Mouse (Mus musculus) heart, postnatal 25 days (tissue): ENCODE results near the gene Rheb. TPM values are rescaled to one million over a fixed set of nuclear protein-coding genes. Genes with fewer than 3 reads are reported as not detected.
"Not testable (repeated sequence)": the region's sequence is repeated elsewhere in the genome, so short reads cannot be mapped to it uniquely, and the experiment has no call there.

Experiments
- DNase-seq: peaks from one replicate; pipeline ENCODE4 v3.0.0; 2022; ENCODE audit warnings: low spot score
- intact Hi-C: fragments of 180-260 bp; cut with DNase I; formaldehyde crosslinking; loops from one replicate; pipeline ENCODE4 v1.15.1; 2025
- total RNA-seq, 2 experiments: library from RNA; stranded (reverse); gene quantifications; 2 replicates each; pipeline ENCODE4 v1.2.3; 2021

The Rheb gene
- total RNA-seq, 2 experiments from 2014 or later: 75.5 to 82.9 TPM

DNA sequence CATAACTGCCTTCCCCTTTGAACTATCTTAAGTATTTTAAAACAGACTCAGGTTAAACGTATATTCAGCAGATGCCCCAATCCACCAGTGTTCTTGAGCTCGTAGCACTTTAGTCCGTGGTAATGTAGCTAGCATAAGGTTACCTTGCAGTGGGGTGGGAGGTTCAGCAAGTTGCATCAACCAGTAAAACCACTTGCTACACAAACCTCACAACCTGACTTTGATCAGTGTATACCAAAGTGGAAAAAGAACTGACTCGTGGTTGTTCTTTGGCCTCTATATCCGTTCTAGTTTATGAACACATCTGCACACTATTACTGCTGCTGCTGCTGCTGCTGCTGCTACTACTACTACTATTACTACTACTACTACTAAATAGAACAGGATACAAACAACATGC, 1.4 kb upstream of the Rheb start:
- intact Hi-C loops: loop anchor here (5.0 to 10.0 kb wide), 2 partner anchors 157 to 651 kb away; partner anchors contain the start of genes Kmt2c and Nub1
- DNase-seq: no peak

DNA sequence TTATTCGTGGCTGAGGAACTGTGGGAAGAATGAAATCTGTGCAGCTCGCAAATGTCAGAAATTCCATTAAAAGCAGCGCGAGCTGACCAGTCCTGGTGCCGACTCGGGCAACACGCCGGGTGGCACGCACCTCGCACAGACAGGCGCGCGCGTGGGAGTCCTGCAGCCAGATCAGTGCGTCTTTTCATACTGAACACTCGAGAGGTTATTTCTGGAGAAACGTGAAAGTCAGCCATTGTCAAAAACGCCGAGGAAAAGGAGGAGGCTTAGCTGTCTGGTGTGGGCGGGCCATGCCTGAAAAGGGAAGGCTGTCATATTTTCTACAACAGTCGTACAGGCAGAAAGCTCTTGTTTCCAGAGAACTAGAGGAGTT, 665 bp upstream of the Rheb start:
- no peak for DNase-seq
- intact Hi-C loops: loop anchor here (5.0 to 10.0 kb wide), 2 partner anchors 156 to 652 kb away; partner anchors contain the start of genes Kmt2c and Nub1

DNA sequence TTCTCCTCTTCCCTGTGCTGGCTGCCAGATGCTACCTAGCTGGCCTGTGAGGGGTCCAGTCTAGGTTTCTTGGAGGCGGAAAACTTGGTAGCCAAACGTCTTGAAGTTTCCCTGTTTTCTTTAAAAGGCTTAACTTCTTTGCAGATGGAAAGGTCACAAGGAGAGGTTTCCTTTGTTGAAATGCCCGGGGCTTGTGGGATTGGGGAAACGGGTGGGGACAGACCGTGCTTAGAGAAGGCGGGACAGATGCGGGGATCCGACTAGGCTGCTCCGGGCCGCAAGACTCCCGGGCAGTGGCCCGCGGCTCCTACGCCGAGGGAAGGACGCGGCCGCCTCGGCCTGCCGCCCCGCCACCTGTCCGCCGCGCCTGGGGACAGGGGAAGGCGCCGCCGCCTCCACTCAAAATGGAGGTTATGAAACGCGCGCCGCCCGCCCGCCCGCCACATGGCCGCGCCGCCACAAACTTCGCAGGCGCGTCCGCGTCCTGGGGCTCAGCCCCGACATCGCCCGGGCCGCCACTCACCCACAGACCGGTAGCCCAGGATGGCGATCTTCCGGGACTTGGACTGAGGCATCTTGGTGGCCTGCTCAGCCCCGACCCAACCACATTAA, 656 bp downstream of the Rheb start:
- intact Hi-C loops: loop anchor here (5.0 to 10.0 kb wide), 2 partner anchors 154 to 653 kb away; partner anchors contain the start of genes Kmt2c and Nub1
- DNase-seq: no peak

DNA sequence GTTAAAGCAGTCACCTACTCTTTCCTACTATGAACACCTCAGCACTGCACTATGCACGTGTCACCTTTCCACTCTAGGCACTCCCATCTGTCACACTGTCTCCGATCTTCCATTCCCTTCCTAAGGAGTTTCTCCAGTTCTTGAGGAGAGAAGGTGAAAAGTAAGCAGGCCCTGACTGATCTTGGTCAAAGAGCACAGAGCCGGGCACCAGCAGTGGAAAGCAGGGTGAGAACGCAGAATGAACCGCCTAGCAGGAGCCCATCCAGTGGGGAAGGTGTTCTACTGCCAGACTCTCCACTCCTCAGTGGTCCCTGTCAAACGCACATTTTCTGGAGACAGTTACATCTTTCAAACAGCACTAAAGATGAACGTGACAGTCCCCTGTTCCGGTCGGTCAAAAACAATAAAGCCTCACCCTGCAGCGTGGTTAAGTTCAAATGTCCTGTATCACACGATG, 1.4 kb downstream of the Rheb start:
- intact Hi-C loops: loop anchor here (5.0 to 10.0 kb wide), 2 partner anchors 154 to 654 kb away; partner anchors contain the start of genes Kmt2c and Nub1
- no peak for DNase-seq

- intact Hi-C loops: no loop called here
- DNase-seq: no peak
Observed at GRCm38 (mm10) chr5:24834491-24834890, 7.9 kb downstream of the Rheb start.

- DNase-seq: no peak
- intact Hi-C loops: no loop called here
Observed at GRCm38 (mm10) chr5:24831912-24832311, 10.5 kb downstream of the Rheb start.

GRCm38 (mm10) chr5:24828446-24828845, 14.0 kb downstream of the Rheb start:
- no peak for DNase-seq
- intact Hi-C loops: no loop called here

DNA sequence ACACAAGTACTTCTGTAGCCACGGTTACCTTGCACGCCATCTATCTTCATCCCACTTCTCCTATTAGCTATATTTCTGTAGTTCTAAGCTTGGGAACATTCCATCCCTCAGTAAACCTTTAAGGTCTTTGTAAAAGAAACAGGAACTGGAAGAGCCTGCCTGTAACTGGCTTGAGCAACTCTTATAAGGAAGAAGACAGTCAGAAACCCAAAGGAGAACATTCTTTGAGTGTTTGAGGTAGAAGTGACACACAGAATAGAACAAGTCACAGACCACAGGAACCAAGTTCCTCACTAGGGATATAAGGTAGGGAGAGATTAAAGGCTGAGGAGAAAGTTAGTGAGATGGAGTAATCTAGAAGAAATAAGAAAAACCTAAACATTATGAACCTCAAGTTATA, 15.3 kb downstream of the Rheb start:
- DNase-seq: no peak
- intact Hi-C loops: no loop called here

DNA sequence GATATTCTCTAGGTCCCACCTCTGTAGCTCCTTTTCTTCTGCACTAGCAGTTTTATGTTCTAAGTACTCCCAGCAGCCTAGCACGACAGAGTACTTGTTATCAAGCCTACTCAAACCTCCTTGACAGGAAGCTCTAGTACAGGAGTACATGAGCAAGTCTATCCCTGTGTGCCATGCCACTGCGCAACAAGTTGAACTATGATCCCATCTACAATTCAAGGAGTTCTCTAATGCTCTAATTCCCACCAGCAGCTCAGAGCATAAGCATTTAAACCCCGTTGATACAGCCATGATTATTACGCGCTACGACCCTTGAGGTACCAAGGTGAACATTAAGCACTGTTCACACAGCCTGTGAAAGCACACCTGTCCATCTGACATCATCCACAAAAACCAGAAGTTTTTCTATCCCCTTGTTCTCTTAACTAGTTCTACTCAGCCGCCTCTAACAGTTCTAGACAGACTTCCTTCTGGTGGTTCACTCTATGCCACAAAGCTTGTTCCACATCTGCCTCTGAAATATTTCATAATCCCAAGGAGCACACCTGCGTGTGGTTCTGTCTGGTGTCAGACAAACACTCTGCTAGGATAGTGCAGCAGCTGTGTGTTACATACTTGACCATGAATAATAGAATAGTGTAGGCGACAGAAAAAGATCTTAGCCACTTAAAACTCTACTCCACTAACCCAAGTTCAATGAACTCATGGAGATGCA, 16.2 kb downstream of the Rheb start:
- intact Hi-C loops: no loop called here
- no peak for DNase-seq

- intact Hi-C loops: no loop called here
- DNase-seq: no peak
Observed at GRCm38 (mm10) chr5:24825365-24826055, 16.9 kb downstream of the Rheb start.

DNA sequence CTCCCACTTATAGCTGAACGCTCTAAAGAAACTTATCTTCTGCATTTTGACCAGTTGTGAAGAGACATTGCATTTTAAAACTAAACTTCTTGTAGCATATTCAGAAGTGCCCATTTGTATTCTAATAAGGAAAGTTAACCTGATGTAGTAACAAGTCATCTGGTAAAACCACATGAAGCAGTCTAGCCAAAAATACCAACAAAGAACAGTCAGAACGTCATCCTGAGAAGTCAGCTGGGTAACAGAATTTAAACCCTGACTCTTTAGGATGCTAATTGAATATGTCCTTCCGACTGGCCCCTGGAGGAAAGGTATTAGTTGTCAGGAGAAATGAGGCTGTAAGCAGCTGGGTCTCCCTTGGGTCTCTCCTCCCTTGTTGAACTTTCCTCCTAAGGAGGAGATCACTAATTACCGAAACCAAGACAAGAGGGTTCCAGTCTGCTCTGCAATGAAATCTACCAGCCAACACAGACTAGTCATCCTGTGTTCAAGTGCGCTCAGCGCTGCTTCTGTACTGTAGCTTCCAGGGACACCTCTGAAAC, 18.5 kb downstream of the Rheb start:
- no peak for DNase-seq
- intact Hi-C loops: no loop called here

GRCm38 (mm10) chr5:24822781-24823180, 19.6 kb downstream of the Rheb start:
- intact Hi-C loops: no loop called here
- DNase-seq: no peak

DNA sequence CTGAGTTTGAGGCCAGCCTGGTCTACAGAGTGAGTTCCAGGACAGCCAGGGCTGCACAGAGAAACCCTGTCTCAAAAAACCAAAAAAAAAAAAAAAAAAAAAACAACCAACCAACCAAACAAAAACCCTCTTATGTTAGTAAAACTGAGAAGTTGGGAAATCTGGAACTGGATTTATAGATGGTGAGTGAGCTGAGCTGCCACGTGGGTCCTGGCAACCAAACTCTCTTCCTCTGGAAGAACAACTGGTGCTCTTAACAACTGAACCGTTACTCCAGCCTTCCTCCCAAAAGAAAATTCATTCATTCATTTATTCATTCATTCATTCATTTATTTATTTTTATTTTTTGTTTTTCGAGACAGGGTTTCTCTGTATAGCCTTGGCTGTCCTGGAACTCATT, 20.2 kb downstream of the Rheb start:
- DNase-seq, intact Hi-C loops: not testable (repeated sequence)

DNA sequence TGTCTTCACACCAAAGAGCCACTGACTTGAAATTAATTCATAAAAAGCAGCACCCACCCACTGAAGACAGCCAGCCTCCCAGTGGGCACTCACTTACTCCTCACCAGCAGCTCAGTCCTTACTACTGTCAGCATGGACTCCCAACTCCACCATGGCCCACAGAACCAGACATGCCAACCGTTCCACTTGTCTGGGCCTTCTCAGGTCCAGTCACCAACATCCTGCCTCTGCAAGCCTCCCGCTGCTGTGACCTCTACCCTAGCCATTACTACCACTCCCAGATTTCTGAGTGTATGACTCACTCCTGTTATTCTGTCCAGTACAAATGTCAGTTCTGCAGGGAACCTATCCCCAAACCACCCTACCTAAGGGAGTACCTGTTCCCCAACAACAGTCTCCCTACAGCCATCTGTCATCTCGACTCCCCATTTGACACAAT, 21.0 kb downstream of the Rheb start:
- no peak for DNase-seq
- intact Hi-C loops: no loop called here

- intact Hi-C loops: no loop called here
- DNase-seq: no peak
Observed at GRCm38 (mm10) chr5:24820627-24821026, 21.8 kb downstream of the Rheb start.

GRCm38 (mm10) chr5:24817191-24817590, 25.2 kb downstream of the Rheb start:
- intact Hi-C loops: no loop called here

GRCm38 (mm10) chr5:24813946-24814345, 28.5 kb downstream of the Rheb start:
- intact Hi-C loops: no loop called here
- DNase-seq: no peak

More at GRCm38 (mm10) chr5:24817191-24817590, 25.2 kb downstream of the Rheb start:
- no peak for DNase-seq

DNA sequence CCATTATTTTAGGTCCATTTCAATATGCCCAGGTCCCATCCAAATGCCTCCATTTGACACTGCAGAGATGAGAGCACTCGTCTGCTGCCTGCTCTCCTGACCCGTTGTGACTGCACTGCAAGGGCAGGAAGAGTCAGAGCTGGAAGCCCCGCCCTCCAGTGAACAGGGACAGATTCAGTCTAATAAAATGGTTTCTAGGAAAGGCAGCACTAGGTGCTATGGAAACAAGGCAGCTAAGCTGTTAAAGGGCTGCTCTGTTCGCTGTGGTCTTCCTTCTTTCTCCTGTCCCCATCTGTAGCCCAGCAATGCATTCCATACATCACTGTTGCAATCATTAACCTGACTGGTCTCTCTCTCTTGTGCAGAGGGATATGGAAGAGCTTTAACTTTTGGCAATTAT, 29.4 kb downstream of the Rheb start:
- intact Hi-C loops: no loop called here
- DNase-seq: no peak

DNA sequence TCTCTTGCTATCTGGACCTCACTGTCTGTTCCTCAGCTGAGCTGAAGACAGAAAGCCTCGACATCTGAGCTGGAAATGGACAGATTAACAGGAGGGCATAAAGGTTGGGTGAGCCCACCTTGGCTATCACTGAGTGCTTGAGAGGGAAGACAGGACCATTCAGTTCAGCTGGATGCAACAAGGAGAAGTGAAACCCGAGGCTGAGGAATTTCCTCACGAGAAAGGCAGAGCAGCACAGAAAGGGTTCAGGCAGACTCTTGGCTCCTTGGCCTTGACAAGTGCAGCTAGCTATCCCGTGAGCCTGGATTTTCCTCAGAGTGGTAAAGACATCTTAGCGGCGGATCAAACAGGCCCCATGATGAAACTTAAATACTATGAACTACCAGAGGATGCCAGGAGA, 37.2 kb downstream of the Rheb start:
- intact Hi-C loops: no loop called here

DNA sequence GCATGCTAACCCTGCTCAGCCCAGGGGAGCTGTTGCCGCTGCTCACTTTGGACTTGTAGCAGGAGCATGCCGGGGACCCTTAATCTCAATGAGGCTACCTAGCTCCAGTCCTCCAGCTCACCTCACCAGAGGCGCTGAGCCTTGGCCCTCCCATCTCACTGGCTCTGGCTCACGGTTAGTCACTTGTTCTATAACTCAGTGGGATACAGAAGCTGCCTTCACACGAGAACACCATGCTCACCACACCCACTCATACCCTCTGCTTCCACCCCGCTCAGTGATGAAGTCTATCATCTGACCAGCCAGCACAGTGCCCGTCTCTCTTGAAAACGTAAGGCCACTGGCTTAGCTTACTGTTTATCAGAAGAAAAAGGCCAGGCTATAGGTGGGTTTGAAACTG, 37.8 kb downstream of the Rheb start:
- intact Hi-C loops: loop anchor here (5.0 kb wide), 1 partner anchor 208 kb away; no protein-coding TSS in a partner anchor
- no peak for DNase-seq

More for the DNA sequence above, 37.2 kb downstream of the Rheb start:
- no peak for DNase-seq
